Mouse (Mus musculus) cerebral cortex, adult 2 months (tissue): ENCODE results near the gene Stx2.

Source experiments
- WGBS: fragments of 180-500 bp; shearing (Covaris S2); methylation state at CpG from one replicate; pipeline ENCODE4 v1.1.7; 2018; 5-methylcytosine and 5-hydroxymethylcytosine counted together

Gene Stx2

GRCm38 (mm10) chr5:129010937-129011336, 2.6 kb upstream of the Stx2 start:
- 89% methylated on average over 2 of the region's 2 CpGs for WGBS

- 90% methylated on average over 3 of the region's 3 CpGs for WGBS
Observed at GRCm38 (mm10) chr5:129009577-129009976, 1.2 kb upstream of the Stx2 start.

GRCm38 (mm10) chr5:129008008-129008407, 366 bp downstream of the Stx2 start:
- WGBS, result under 1% methylated on average over 18 of the region's 18 CpGs

- 45% methylated on average over 14 of the region's 14 CpGs for WGBS
Observed at GRCm38 (mm10) chr5:129007105-129007957, 1.0 kb downstream of the Stx2 start.

GRCm38 (mm10) chr5:129006031-129006788, 2.2 kb downstream of the Stx2 start:
- 68% methylated on average over 18 of the region's 18 CpGs for WGBS

- 70% methylated on average over 3 of the region's 3 CpGs for WGBS
Observed at GRCm38 (mm10) chr5:129005416-129005815, 3.0 kb downstream of the Stx2 start.

GRCm38 (mm10) chr5:129002571-129003011, 5.8 kb downstream of the Stx2 start:
- 67% methylated on average over 14 of the region's 14 CpGs for WGBS

GRCm38 (mm10) chr5:129000706-129001468, 7.5 kb downstream of the Stx2 start:
- WGBS, result 57% methylated on average over 8 of the region's 8 CpGs

GRCm38 (mm10) chr5:128987141-128987954, 21.0 kb downstream of the Stx2 start:
- WGBS, result 76% methylated on average over 19 of the region's 19 CpGs

- WGBS, result 87% methylated on average over 13 of the region's 13 CpGs
Observed at GRCm38 (mm10) chr5:128985946-128986345, 22.4 kb downstream of the Stx2 start.

- WGBS, result 60% methylated on average over 6 of the region's 6 CpGs
Observed at GRCm38 (mm10) chr5:128984536-128984935, 23.8 kb downstream of the Stx2 start.

- WGBS, result 20% methylated on average over 12 of the region's 12 CpGs
Observed at GRCm38 (mm10) chr5:128981607-128982006, 26.8 kb downstream of the Stx2 start.

- WGBS, result 76% methylated on average over 7 of the region's 7 CpGs
Observed at GRCm38 (mm10) chr5:128980857-128981256, 27.5 kb downstream of the Stx2 start.

- WGBS, result 98% methylated on average over 7 of the region's 7 CpGs
Observed at GRCm38 (mm10) chr5:128978957-128979356, 29.4 kb downstream of the Stx2 start.

GRCm38 (mm10) chr5:128977466-128977865, 30.9 kb downstream of the Stx2 start:
- WGBS, result 77% methylated on average over 1 of the region's 1 CpGs

- 39% methylated on average over 4 of the region's 4 CpGs for WGBS
Observed at GRCm38 (mm10) chr5:128976266-128976665, 32.1 kb downstream of the Stx2 start.

- 18% methylated on average over 14 of the region's 14 CpGs for WGBS
Observed at GRCm38 (mm10) chr5:128971298-128971697, 37.1 kb downstream of the Stx2 start.

- whole genome bisulfite sequencing, result 66% methylated on average over 10 of the region's 10 CpGs
Observed at GRCm38 (mm10) chr5:128970878-128971277, 37.5 kb downstream of the Stx2 start.

GRCm38 (mm10) chr5:128964353-128964752, 44.0 kb downstream of the Stx2 start:
- WGBS, result 57% methylated on average over 4 of the region's 4 CpGs

- 78% methylated on average over 3 of the region's 3 CpGs for WGBS
Observed at GRCm38 (mm10) chr5:128958916-128959315, 49.5 kb downstream of the Stx2 start.

- WGBS, result 88% methylated on average over 5 of the region's 5 CpGs
Observed at GRCm38 (mm10) chr5:128954371-128954770, 54.0 kb downstream of the Stx2 start.
